In the genomic region with DNA sequence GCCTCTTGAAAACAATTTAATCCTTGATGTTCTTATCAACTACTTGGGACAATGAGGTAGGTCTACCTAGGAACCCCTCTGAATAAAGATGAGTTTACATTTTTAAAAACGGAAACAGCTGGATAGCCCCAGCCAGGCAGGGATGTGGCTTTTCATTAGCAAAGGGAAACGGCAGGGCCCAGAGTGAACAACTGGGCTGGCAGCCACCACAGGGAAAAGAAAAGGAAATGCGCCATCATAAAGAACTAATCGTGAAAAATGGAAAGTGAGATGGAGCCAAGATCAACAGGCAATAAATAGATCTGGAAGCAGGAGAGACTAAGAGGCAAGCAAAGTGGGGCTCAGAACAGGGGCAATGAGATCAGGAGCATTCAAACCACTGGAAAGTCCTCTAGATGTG, we compare ENCODE assay signal across 23 mouse cellular contexts.
DNase-seq lines count a peak whose midpoint lies in the region; ATAC-seq and TF ChIP-seq lines count a peak whose summit lies in the region.
"Had no signal": no experiment of that assay in that cellular context is flagged by ENCODE, and none has a peak within 500 bp of the region (broad histone marks: within the 10 kb centered on the region; RNA-seq: fewer than 3 reads in every experiment).

No protein-coding gene starts in this region.

- no peaks in the 10 kb centered on the region for H3K27me3 ChIP-seq in kidney, postnatal 0 days (ENCODE audit: insufficient read depth, low read length)
- H3K27me3 ChIP-seq in kidney, embryonic 14.5 days (ENCODE audit: control insufficient read depth, insufficient read depth, low read length), result no peaks in the 10 kb centered on the region
- H3K27me3 ChIP-seq: embryonic facial prominence, embryonic 13.5 days; forebrain, embryonic 13.5 days; limb, embryonic 12.5 days; liver, embryonic 12.5 days; neural tube, embryonic 13.5 days; Patski had no signal

- intact Hi-C loops in heart, postnatal 36 days (cut with DNase I), result no loop called here

- WGBS in kidney, postnatal 0 days, result 46% methylated on average over 4 of the region's 4 CpGs
- 68% methylated on average over 4 of the region's 4 CpGs for WGBS in kidney, embryonic 14.5 days

- peaks cover 3% of the 10 kb centered on the region; the same call in 1 of the 2 replicates for H3K9me3 ChIP-seq in kidney, postnatal 0 days (replicated peaks; ENCODE audit: low read length)
- no peaks in the 10 kb centered on the region; the same call in 1 of the 2 replicates for H3K9me3 ChIP-seq in kidney, embryonic 14.5 days (ENCODE audit: control insufficient read depth, low read length)

- no peak overlapping the region for H3K4me3 ChIP-seq in kidney, postnatal 0 days (replicated peaks; ENCODE audit: low read depth, low read length)
- no peak overlapping the region for H3K4me3 ChIP-seq in kidney, embryonic 14.5 days (ENCODE audit: low read length)
- H3K4me3 ChIP-seq: embryonic facial prominence, embryonic 13.5 days; forebrain, embryonic 13.5 days; limb, embryonic 12.5 days; liver, embryonic 12.5 days; midbrain, embryonic 10.5 days; myocyte; neural tube, embryonic 13.5 days had no signal

- DNase-seq in heart, adult 18-20 months, result peak; percentile 6 to 19
- no peak for DNase-seq in heart, postnatal 36 days
- peak; percentile 87 for DNase-seq in kidney, postnatal 0 days (ENCODE audit: low spot score)
- DNase-seq in NIH3T3 (ENCODE audit: low read depth), result peak; percentile 37
- DNase-seq in heart, postnatal 4 days, result peak; percentile 15
- DNase-seq in gastrocnemius, postnatal 25 days, result no peak
- DNase-seq: adrenal gland, adult 2 months; cerebellum, adult 11-12 months; cerebellum, postnatal 25 days; layer of hippocampus, postnatal 36 days; lung, adult 2 months; thymus, postnatal 14 days had no signal

- 0 out of 2 replicates have a peak, but pooled peaks cover 2% of the 10 kb centered on the region for H3K36me3 ChIP-seq in kidney, postnatal 0 days (ENCODE audit: insufficient read depth, low read length)
- H3K36me3 ChIP-seq in kidney, embryonic 14.5 days (ENCODE audit: control insufficient read depth, insufficient read depth, low read length), result no peaks in the 10 kb centered on the region
- H3K36me3 ChIP-seq: embryonic facial prominence, embryonic 13.5 days; limb, embryonic 12.5 days; liver, embryonic 12.5 days; midbrain, embryonic 10.5 days; neural tube, embryonic 13.5 days had no signal

- H3K9ac ChIP-seq in kidney, postnatal 0 days (ENCODE audit: low read depth, low read length), result no peak overlapping the region
- no peak overlapping the region for H3K9ac ChIP-seq in kidney, embryonic 14.5 days (ENCODE audit: low read depth, low read length)
- H3K9ac ChIP-seq: embryonic facial prominence, embryonic 13.5 days; forebrain, embryonic 13.5 days; limb, embryonic 12.5 days; liver, embryonic 12.5 days; neural tube, embryonic 13.5 days had no signal

- no peak overlapping the region for H3K4me2 ChIP-seq in kidney, postnatal 0 days (ENCODE audit: low read length)
- H3K4me2 ChIP-seq in kidney, embryonic 14.5 days (replicated peaks; ENCODE audit: low read depth, low read length), result no peak overlapping the region
- H3K4me2 ChIP-seq: embryonic facial prominence, embryonic 13.5 days; forebrain, embryonic 13.5 days; limb, embryonic 12.5 days; liver, embryonic 12.5 days; neural tube, embryonic 13.5 days had no signal

- ATAC-seq in kidney, postnatal 0 days (replicated peaks; ENCODE audit: low FRiP score, low read depth), result no peak
- no peak for ATAC-seq in kidney, embryonic 14.5 days (ENCODE audit: low FRiP score, low TSS enrichment)
- ATAC-seq: forebrain, embryonic 13.5 days; intestine, postnatal 0 days; liver, embryonic 12.5 days; midbrain, embryonic 16.5 days; Patski had no signal

- TF ChIP-seq CTCF in kidney, postnatal 0 days (IDR thresholded peaks at IDR 0.05; ENCODE audit: low read depth), result no peak

- H3K27ac ChIP-seq in kidney, postnatal 0 days, result no peak overlapping the region
- no peak overlapping the region for H3K27ac ChIP-seq in kidney, embryonic 14.5 days (ENCODE audit: low read depth, low read length)
- H3K27ac ChIP-seq: embryonic facial prominence, embryonic 13.5 days; forebrain, embryonic 13.5 days; limb, embryonic 12.5 days; liver, embryonic 12.5 days; midbrain, embryonic 10.5 days; neural tube, embryonic 13.5 days had no signal

- no peaks in the 10 kb centered on the region for H3K4me1 ChIP-seq in kidney, postnatal 0 days (replicated peaks; ENCODE audit: insufficient read depth, low read length)
- H3K4me1 ChIP-seq in kidney, embryonic 14.5 days (ENCODE audit: control insufficient read depth, insufficient read depth, low read length), result no peaks in the 10 kb centered on the region
- H3K4me1 ChIP-seq: embryonic facial prominence, embryonic 13.5 days; forebrain, embryonic 13.5 days; limb, embryonic 12.5 days; liver, embryonic 12.5 days; midbrain, embryonic 10.5 days; neural tube, embryonic 13.5 days had no signal

Comparison
In these comparisons a context has a peak if more than half of its experiments do, and no peak if none do; other contexts are left out.
1. DNase-seq: peak in heart, adult 18-20 months (2 of 2), kidney, postnatal 0 days (single experiment), NIH3T3 (single experiment) and heart, postnatal 4 days (single experiment); none in heart, postnatal 36 days (0 of 2) and gastrocnemius, postnatal 25 days (single experiment).